Mouse (Mus musculus): ENCODE data around the gene Prom1.

- TF ChIP-seq TAL1 (IDR thresholded peaks at IDR 0.05; ENCODE audit: low read length) (no peak), GATA1 (IDR thresholded peaks at IDR 0.05; ENCODE audit: low read length) (no peak)
Observed at GRCm38 (mm10) chr5:44108125-44108524, 6.3 kb upstream of the Prom1 start.
